Mouse (Mus musculus): ENCODE measurements around the gene Spred2.

DNA sequence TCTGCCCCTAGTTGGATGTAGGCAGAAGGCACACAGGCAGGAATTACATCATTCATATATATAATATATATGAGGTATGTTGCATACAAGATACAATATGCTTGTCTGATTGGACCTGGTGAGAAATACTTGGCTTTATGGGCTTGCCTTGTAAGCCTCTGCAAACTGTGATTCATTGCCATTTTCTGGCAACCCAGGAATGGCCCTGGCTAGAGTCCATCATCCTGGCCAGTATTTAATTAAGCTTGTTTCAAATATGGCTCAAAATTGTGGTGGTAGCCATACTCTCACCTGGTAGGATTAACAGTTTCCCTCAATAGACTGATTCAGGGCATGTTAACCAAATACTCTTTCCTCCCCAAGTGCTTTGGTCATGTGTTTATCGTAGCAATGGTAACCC is 141.9 kb downstream of the Spred2 start:
- TF ChIP-seq POLR2A (IDR thresholded peaks at IDR 0.05; ENCODE audit: control insufficient read depth, extremely low read depth, insufficient read depth, low read length, poor library complexity) (no peak), CTCF (IDR thresholded peaks at IDR 0.05; ENCODE audit: borderline replicate concordance, control insufficient read depth, extremely low read depth, insufficient read depth, low read length, poor library complexity) (no peak)

Measured in thymus, adult 2 months (tissue).